Mouse (Mus musculus) CH12.LX (cell line): ENCODE measurements around the gene Uvrag.

Source experiments
- CTCF ChIP-seq, 2 experiments: IDR thresholded peaks in 1 of 2; conservative IDR thresholded peaks in 1 of 2; 2 replicates each; pipeline ENCODE4 v1.5.1; 2011 to 2012; ENCODE audit warnings: low read depth in 2 of 2, low read length in 2 of 2, improper control_type of control experiment in 1 of 2, inconsistent platforms in 1 of 2, mild to moderate bottlenecking in 1 of 2, moderate library complexity in 1 of 2
- POLR2A ChIP-seq: IDR thresholded peaks from 2 replicates; pipeline ENCODE4 v1.6.1; 2011; ENCODE audit warnings: low read depth, mild to moderate bottlenecking, improper control_type of control experiment, low read length
- TCF12 ChIP-seq: IDR thresholded peaks from 2 replicates; pipeline ENCODE4 v1.6.1; 2014; ENCODE audit warnings: low read depth, mild to moderate bottlenecking, inconsistent platforms, low read length, improper control_type of control experiment
- UBTF ChIP-seq: IDR thresholded peaks from 2 replicates; pipeline ENCODE4 v1.6.1; 2012; ENCODE audit warnings: low read depth, mild to moderate bottlenecking, inconsistent platforms, low read length, improper control_type of control experiment, moderate library complexity
- USF2 ChIP-seq: conservative IDR thresholded peaks from 2 replicates; pipeline ENCODE4 v1.6.1; 2011; ENCODE audit warnings: low read depth, low read length, improper control_type of control experiment
- ZC3H11A ChIP-seq: IDR thresholded peaks from 2 replicates; pipeline ENCODE4 v1.6.1; 2012; ENCODE audit warnings: low read depth, mild to moderate bottlenecking, inconsistent platforms, low read length, improper control_type of control experiment
- ZNF384 ChIP-seq: IDR thresholded peaks from 2 replicates; pipeline ENCODE4 v1.6.1; 2012; ENCODE audit warnings: low read depth, low read length, improper control_type of control experiment, inconsistent platforms

DNA sequence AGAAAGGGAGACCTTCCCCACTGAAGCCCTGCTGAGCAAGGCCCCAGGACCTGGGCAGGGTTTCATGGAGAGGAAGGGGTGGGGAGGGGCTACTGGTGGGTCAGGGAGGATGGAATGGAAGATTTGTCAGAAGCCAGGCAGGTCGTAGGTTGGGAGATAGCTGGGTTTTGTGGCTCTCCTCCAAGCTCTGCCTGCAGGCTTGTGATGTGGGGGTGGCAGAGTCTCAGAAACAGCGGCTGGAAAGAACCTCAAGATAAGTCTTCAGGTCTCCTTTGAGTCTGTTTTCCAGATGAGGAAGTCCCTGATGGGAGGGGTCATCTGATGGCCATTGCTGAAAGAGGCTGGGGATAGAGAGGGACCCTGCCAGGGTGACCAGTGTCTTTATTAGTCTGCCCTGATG is 285.6 kb downstream of the Uvrag start:
- TF ChIP-seq ZC3H11A (no peak), UBTF (no peak), CTCF (conservative IDR thresholded peaks at IDR 0.05 in 1 of 2, IDR thresholded peaks at IDR 0.05 in 1 of 2; ENCODE audit: low read depth in 2 of 2, low read length in 2 of 2) (no peak), POLR2A (no peak), TCF12 (no peak), ZNF384 (no peak), USF2 (no peak)
